Mouse (Mus musculus) midbrain, embryonic 14.5 days (tissue): ENCODE results near the gene Il4. TPM values are rescaled to one million over a fixed set of nuclear protein-coding genes. Genes with fewer than 3 reads are reported as not detected.
A peak's percentile ranks its signal among the peaks of the same experiment; 100 is the strongest.

Experiments
- ATAC-seq: fragments of 200-750 bp; cut with Nextera tagmentation; 2 replicates; pipeline ENCODE4 v1.8.0; 2017; ENCODE audit warnings: moderate number of reproducible peaks, moderate library complexity; ENCODE audit not compliant: low FRiP score, low TSS enrichment
- DNase-seq: peaks from one replicate; pipeline ENCODE4 v3.0.0-alpha.2; 2015
- H3K27ac ChIP-seq: fragments of 300-500 bp; sonication (generic); replicated peaks from 2 replicates; pipeline ENCODE4 v1.5.1; 2014; ENCODE audit warnings: mild to moderate bottlenecking, low read depth, low read length, moderate library complexity
- H3K27me3 ChIP-seq: fragments of 300-500 bp; sonication (generic); 2 replicates; pipeline ENCODE4 v1.6.1; 2014; ENCODE audit warnings: low read length, control low read depth, mixed read lengths; ENCODE audit not compliant: control insufficient read depth, insufficient read depth
- H3K36me3 ChIP-seq: fragments of 300-500 bp; sonication (generic); 2 replicates; pipeline ENCODE4 v1.6.1; 2014; ENCODE audit warnings: low read length, control low read depth; ENCODE audit not compliant: control insufficient read depth, insufficient read depth
- H3K4me1 ChIP-seq: fragments of 300-500 bp; sonication (generic); 2 replicates; pipeline ENCODE4 v1.6.1; 2014; ENCODE audit warnings: mild to moderate bottlenecking, antibody characterized with exemption, low read length, control low read depth; ENCODE audit not compliant: control insufficient read depth, insufficient read depth
- H3K4me2 ChIP-seq: fragments of 300-500 bp; sonication (generic); 2 replicates; pipeline ENCODE4 v1.6.1; 2014; ENCODE audit warnings: mild to moderate bottlenecking, low read length, moderate library complexity
- H3K4me3 ChIP-seq: fragments of 300-500 bp; sonication (generic); replicated peaks from 2 replicates; pipeline ENCODE4 v1.5.1; 2014; ENCODE audit warnings: low read depth, low read length
- H3K9ac ChIP-seq: fragments of 300-500 bp; sonication (generic); replicated peaks from 2 replicates; pipeline ENCODE4 v1.6.1; 2014; ENCODE audit warnings: mild to moderate bottlenecking, low read length, moderate library complexity
- H3K9me3 ChIP-seq: fragments of 300-500 bp; sonication (generic); 2 replicates; pipeline ENCODE4 v1.6.1; 2016; ENCODE audit warnings: low read length, control low read depth, mixed read lengths; ENCODE audit not compliant: control insufficient read depth
- WGBS: fragments of 180-500 bp; shearing (Covaris S2); extraction: QIAGEN DNeasy Blood & Tissue Kit; methylation state at CpG from one replicate; pipeline ENCODE4 v1.1.7; 2014; 5-methylcytosine and 5-hydroxymethylcytosine counted together
- polyA plus RNA-seq: library from polyadenylated mRNA; unstranded; fragments of >200 nt; fragmentation: Nextera tagmentation; extraction: Ambion mirVana; gene quantifications from 2 replicates; pipeline ENCODE4 v1.2.1, GENCODE M21; 2014

Il4 gene
- polyA plus RNA-seq, 1 experiment from 2014 or later = 10.9 TPM

- no peaks in the 10 kb centered on the region for H3K9me3 ChIP-seq
- H3K36me3 ChIP-seq = peaks cover 39% of the 10 kb centered on the region
- H3K4me3 ChIP-seq = no peak overlapping the region
- ATAC-seq (no peak), DNase-seq (no peak)
- no peak overlapping the region for H3K4me2 ChIP-seq
- H3K9ac ChIP-seq = no peak overlapping the region
- H3K27ac ChIP-seq = no peak overlapping the region
- 0 out of 2 replicates have a peak, but pooled peaks cover 6% of the 10 kb centered on the region for H3K4me1 ChIP-seq
- WGBS = 91% methylated on average over 3 of the region's 3 CpGs
- H3K27me3 ChIP-seq = no peaks in the 10 kb centered on the region
These were observed 13.5 kb downstream of the Il4 start for GRCm38 (mm10) chr11:53604983-53605382.

GRCm38 (mm10) chr11:53591116-53591515 lies 27.4 kb downstream of the Il4 start:
- H3K4me2 ChIP-seq = no peak overlapping the region
- ATAC-seq (no peak), DNase-seq (no peak)
- no peak overlapping the region for H3K9ac ChIP-seq
- no peaks in the 10 kb centered on the region for H3K4me1 ChIP-seq
- no peak overlapping the region for H3K27ac ChIP-seq
- H3K36me3 ChIP-seq = peaks cover 85% of the 10 kb centered on the region
- no peaks in the 10 kb centered on the region for H3K9me3 ChIP-seq
- H3K27me3 ChIP-seq = no peaks in the 10 kb centered on the region
- H3K4me3 ChIP-seq = no peak overlapping the region
- 98% methylated on average over 5 of the region's 5 CpGs for WGBS

DNA sequence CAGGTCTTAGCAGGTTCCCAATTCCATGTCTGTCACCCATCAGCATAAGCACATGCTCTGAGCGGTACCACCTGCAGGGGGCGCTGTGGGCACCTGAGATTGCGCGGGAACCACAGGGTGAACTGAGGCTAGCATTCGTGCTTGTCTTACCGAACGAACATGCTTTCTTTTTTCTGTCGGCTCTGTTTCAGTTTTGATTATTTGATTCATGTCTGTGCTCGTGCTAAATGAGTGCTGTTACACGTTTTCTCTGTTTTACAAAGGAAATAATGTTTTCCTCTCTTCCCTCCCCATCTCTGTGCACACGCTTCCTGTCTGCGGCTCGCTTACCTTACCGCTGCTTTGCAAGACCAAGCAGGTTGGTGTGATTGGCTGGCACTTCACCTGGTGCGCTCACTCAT lies 28.1 kb downstream of the Il4 start:
- Histone ChIP-seq H3K4me3 (no peak overlapping the region), H3K36me3 (peaks cover 86% of the 10 kb centered on the region), H3K27me3 (no peaks in the 10 kb centered on the region), H3K4me1 (no peaks in the 10 kb centered on the region), H3K9me3 (no peaks in the 10 kb centered on the region), H3K4me2 (no peak overlapping the region), H3K9ac (no peak overlapping the region), H3K27ac (no peak overlapping the region)
- peak; percentile 53 for DNase-seq
- 43% methylated on average over 15 of the region's 15 CpGs for WGBS
- no peak for ATAC-seq

DNA sequence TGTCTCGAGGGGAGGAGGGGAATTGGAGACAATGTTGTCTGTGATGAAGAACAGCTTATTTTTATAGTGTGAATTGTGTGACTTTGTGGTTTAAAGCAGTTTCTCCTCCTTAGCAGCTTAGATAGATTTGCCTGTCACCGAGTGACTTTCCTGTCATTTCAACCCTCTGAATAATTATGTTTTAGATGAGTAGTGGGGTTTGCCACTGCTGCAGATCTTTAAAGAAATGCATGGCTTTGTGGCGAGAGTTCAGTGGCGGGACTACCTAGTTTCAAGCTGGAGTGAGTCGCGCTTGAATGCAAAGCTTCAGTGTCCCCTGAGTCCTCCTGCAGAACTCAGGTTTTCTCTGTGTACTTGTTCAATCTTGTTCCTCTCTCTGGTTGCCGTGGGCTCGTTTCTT lies 30.2 kb downstream of the Il4 start:
- H3K27ac ChIP-seq = no peak overlapping the region
- 72% methylated on average over 8 of the region's 8 CpGs for WGBS

GRCm38 (mm10) chr11:53585510-53585909 lies 33.0 kb downstream of the Il4 start:
- DNase-seq (no peak), ATAC-seq (no peak)
- no peak overlapping the region for H3K4me2 ChIP-seq
- no peaks in the 10 kb centered on the region for H3K4me1 ChIP-seq
- 96% methylated on average over 6 of the region's 6 CpGs for WGBS
- no peak overlapping the region for H3K4me3 ChIP-seq
- no peak overlapping the region for H3K27ac ChIP-seq
- no peaks in the 10 kb centered on the region for H3K27me3 ChIP-seq
- H3K9ac ChIP-seq = no peak overlapping the region
- H3K9me3 ChIP-seq = no peaks in the 10 kb centered on the region
- peaks cover 77% of the 10 kb centered on the region for H3K36me3 ChIP-seq

More for the DNA sequence above, 30.2 kb downstream of the Il4 start:
- no peak overlapping the region for H3K4me2 ChIP-seq
- no peaks in the 10 kb centered on the region for H3K27me3 ChIP-seq
- ATAC-seq = no peak
- no peak for DNase-seq
- H3K9ac ChIP-seq = no peak overlapping the region
- H3K9me3 ChIP-seq = no peaks in the 10 kb centered on the region
- H3K4me3 ChIP-seq = no peak overlapping the region
- H3K36me3 ChIP-seq = peaks cover 84% of the 10 kb centered on the region
- H3K4me1 ChIP-seq = no peaks in the 10 kb centered on the region

DNA sequence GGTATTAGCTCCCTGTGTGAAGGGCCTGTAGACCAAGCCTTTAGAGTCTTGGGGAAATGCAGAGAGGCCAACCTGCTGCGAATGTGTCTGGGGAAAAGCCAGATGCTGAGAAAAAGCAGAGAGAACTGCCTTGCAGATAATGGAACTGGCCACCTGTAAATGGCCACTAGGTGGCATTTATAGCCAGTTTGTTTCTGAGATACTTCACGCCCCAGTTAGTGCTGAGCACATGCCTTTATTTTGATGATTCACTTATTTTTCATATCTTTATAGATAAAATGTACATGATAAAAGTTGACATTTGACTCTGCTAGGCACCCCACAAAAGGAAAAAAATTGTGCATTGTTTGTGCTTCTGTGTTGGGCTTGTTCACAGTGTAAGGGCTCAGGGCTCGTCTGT lies 33.6 kb downstream of the Il4 start:
- no peak overlapping the region for H3K9ac ChIP-seq
- WGBS = 68% methylated on average over 3 of the region's 3 CpGs
- DNase-seq (peak; percentile 78), ATAC-seq (no peak)
- H3K27me3 ChIP-seq = no peaks in the 10 kb centered on the region
- H3K27ac ChIP-seq = no peak overlapping the region
- H3K9me3 ChIP-seq = no peaks in the 10 kb centered on the region
- no peak overlapping the region for H3K4me2 ChIP-seq
- H3K4me1 ChIP-seq = no peaks in the 10 kb centered on the region
- H3K4me3 ChIP-seq = no peak overlapping the region
- peaks cover 80% of the 10 kb centered on the region for H3K36me3 ChIP-seq

DNA sequence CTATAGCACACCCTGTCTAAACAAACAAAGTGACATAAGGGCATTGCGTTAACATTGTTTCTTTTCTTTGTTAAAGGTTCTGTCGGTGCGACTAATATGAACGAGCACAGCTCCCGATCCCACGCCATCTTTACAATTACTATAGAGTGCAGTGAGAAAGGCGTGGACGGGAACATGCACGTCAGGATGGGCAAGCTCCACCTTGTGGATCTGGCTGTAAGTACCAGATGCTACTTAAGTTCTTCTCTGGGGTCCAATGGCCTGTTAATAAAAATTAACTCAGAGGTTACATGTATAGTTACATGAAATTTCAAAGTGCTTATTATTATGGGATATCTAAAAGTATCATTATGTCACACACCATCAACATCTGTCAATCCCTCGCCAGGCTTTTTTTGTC lies 35.3 kb downstream of the Il4 start:
- Histone ChIP-seq H3K4me3 (no peak overlapping the region), H3K36me3 (peaks cover 79% of the 10 kb centered on the region), H3K9me3 (no peaks in the 10 kb centered on the region), H3K9ac (no peak overlapping the region), H3K27ac (no peak overlapping the region), H3K4me2 (no peak overlapping the region), H3K4me1 (no peaks in the 10 kb centered on the region), H3K27me3 (no peaks in the 10 kb centered on the region)
- ATAC-seq (no peak), DNase-seq (peak; percentile 33)
- 65% methylated on average over 10 of the region's 10 CpGs for WGBS

GRCm38 (mm10) chr11:53580562-53580961 lies 37.9 kb downstream of the Il4 start:
- DNase-seq (no peak), ATAC-seq (no peak)
- H3K4me3 ChIP-seq = no peak overlapping the region
- no peak overlapping the region for H3K4me2 ChIP-seq
- no peaks in the 10 kb centered on the region for H3K9me3 ChIP-seq
- no peaks in the 10 kb centered on the region for H3K27me3 ChIP-seq
- H3K36me3 ChIP-seq = peaks cover 66% of the 10 kb centered on the region
- no peak overlapping the region for H3K9ac ChIP-seq
- WGBS = 96% methylated on average over 3 of the region's 3 CpGs
- H3K27ac ChIP-seq = no peak overlapping the region
- H3K4me1 ChIP-seq = no peaks in the 10 kb centered on the region

- peak within 1 kb of the TSS; percentile 93 for H3K4me3 ChIP-seq
- WGBS = under 1% methylated on average over 69 of the region's 69 CpGs
- H3K9ac ChIP-seq = peak within 1 kb of the TSS; percentile 88
- peak within 1 kb of the TSS; percentile 91 for H3K27ac ChIP-seq
- H3K4me2 ChIP-seq = peak within 1 kb of the TSS; percentile 53
- H3K4me1 ChIP-seq = peaks cover 22% of the 10 kb centered on the region
- 0 out of 2 replicates have a peak, but pooled peaks cover 4% of the 10 kb centered on the region for H3K9me3 ChIP-seq
- DNase-seq = peak; percentile 98
- no peaks in the 10 kb centered on the region for H3K27me3 ChIP-seq
- peak; percentile 97 for ATAC-seq
- H3K36me3 ChIP-seq = peaks cover 17% of the 10 kb centered on the region
These were observed 51.0 kb downstream of the Il4 start, which contains the start of gene Kif3a for GRCm38 (mm10) chr11:53567224-53568014. TSS of gene Kif3a (plus strand) at chr11:53567379.
